Mouse (Mus musculus): ENCODE results near the gene Hebp1. TPM values are rescaled to one million over a fixed set of nuclear protein-coding genes. Genes with fewer than 3 reads are reported as not detected.

Hebp1 gene
- polyA plus RNA-seq, 1 experiment from 2014 or later: 2.7 TPM

- ATAC-seq (ENCODE audit: insufficient read depth): no peak
- Histone ChIP-seq H3K27me3 (ENCODE audit: insufficient read depth, low read length) (no peaks in the 10 kb centered on the region), H3K9me3 (ENCODE audit: low read depth, low read length) (no peaks in the 10 kb centered on the region), H3K9ac (no peak overlapping the region), H3K27ac (ENCODE audit: low read depth) (no peak overlapping the region), H3K36me3 (ENCODE audit: insufficient read depth) (no peaks in the 10 kb centered on the region), H3K4me1 (ENCODE audit: insufficient read depth) (no peaks in the 10 kb centered on the region), H3K4me2 (no peak overlapping the region), H3K4me3 (ENCODE audit: low read depth, low read length) (no peak overlapping the region)
- no peak for TF ChIP-seq CTCF (IDR thresholded peaks at IDR 0.05; ENCODE audit: low read depth)
- 70% methylated on average over 6 of the region's 6 CpGs for WGBS
- no peak for DNase-seq
Measured at GRCm38 (mm10) chr6:135190122-135190521, 7.7 kb downstream of the Hebp1 start.

DNA sequence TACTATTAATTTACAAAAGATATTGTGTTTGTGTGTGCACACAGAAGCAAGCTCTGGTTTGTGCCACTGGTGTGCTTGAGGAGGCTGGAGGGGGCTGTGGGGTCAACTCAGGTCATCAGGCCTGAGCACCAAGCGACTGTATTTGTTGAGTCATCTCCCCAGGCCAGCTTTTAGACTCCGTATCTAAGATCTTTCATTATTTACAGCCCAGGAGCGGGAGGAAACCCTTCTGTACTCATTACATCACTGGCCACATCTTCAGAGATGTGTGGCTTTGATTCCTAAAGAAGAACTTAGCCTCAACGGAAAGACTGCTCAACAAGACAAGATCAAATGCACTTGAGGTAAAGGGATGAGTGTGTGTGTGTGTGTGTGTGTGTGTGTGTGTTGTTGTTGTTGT lies 9.2 kb downstream of the Hebp1 start:
- no peak for TF ChIP-seq CTCF (IDR thresholded peaks at IDR 0.05; ENCODE audit: low read depth)
- ATAC-seq (ENCODE audit: insufficient read depth): no peak
- WGBS: 49% methylated on average over 4 of the region's 4 CpGs

DNA sequence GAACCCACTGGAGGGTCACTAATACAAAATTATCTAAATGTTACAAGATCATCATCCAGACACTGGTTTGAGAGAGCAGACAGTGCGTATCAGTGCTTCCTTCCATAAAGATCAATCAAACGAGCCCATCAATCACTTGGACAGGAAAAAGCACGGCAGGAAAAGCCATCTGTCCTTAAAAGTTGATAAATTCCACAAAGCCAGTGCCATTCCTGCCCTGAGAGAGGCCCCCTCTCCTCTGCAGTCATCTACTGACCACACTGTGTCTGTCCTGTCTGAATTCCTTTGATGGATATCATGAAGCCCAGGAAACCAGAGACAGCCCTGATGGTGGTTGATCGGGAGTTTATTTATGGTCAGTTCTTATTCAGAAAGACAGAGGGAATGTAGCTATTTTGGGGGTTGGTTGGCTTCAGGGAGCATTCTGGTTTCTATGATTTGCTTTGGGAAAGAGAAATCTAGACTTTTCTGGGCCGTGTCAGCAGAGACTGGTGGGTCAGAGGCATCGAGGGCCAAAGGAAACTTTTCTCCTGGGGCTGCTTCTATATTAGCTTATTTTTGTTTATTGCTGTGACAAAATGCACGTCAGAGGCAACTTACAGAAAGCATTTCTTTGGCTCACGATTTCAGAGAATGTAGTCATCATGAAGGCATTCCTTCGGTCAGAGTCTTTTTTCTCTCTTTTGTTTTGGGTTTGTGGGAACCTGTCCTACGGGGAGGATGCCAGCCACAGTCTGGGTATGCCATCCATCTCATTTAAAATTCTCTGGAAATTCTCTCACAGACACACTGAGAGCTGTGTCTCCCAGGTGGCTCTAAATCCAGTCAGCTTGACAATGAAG lies 10.5 kb downstream of the Hebp1 start:
- TF ChIP-seq CTCF (IDR thresholded peaks at IDR 0.05; ENCODE audit: low read depth): no peak
- no peaks in the 10 kb centered on the region for H3K9me3 ChIP-seq (ENCODE audit: low read depth, low read length)
- WGBS: 39% methylated on average over 10 of the region's 10 CpGs

More for the DNA sequence above, 9.2 kb downstream of the Hebp1 start:
- no peaks in the 10 kb centered on the region for H3K9me3 ChIP-seq (ENCODE audit: low read depth, low read length)
- no peak overlapping the region for H3K27ac ChIP-seq (ENCODE audit: low read depth)
- no peak overlapping the region for H3K4me2 ChIP-seq
- H3K36me3 ChIP-seq (ENCODE audit: insufficient read depth): no peaks in the 10 kb centered on the region
- no peak overlapping the region for H3K9ac ChIP-seq
- no peaks in the 10 kb centered on the region for H3K27me3 ChIP-seq (ENCODE audit: insufficient read depth, low read length)
- DNase-seq: no peak
- no peaks in the 10 kb centered on the region for H3K4me1 ChIP-seq (ENCODE audit: insufficient read depth)
- H3K4me3 ChIP-seq (ENCODE audit: low read depth, low read length): no peak overlapping the region

GRCm38 (mm10) chr6:135183961-135184360 lies 13.9 kb downstream of the Hebp1 start:
- WGBS: 27% methylated on average over 8 of the region's 8 CpGs
- peak; percentile 42 for DNase-seq

More for the DNA sequence above, 10.5 kb downstream of the Hebp1 start:
- Histone ChIP-seq H3K4me3 (ENCODE audit: low read depth, low read length) (no peak overlapping the region), H3K27me3 (ENCODE audit: insufficient read depth, low read length) (no peaks in the 10 kb centered on the region), H3K4me1 (ENCODE audit: insufficient read depth) (no peaks in the 10 kb centered on the region), H3K4me2 (no peak overlapping the region), H3K27ac (ENCODE audit: low read depth) (no peak overlapping the region), H3K36me3 (ENCODE audit: insufficient read depth) (no peaks in the 10 kb centered on the region), H3K9ac (no peak overlapping the region)
- ATAC-seq (ENCODE audit: insufficient read depth) (no peak), DNase-seq (no peak)

GRCm38 (mm10) chr6:135182925-135183324 lies 14.9 kb downstream of the Hebp1 start:
- Histone ChIP-seq H3K9me3 (ENCODE audit: low read depth, low read length) (no peaks in the 10 kb centered on the region), H3K9ac (no peak overlapping the region), H3K4me2 (no peak overlapping the region), H3K4me3 (ENCODE audit: low read depth, low read length) (no peak overlapping the region), H3K27ac (ENCODE audit: low read depth) (no peak overlapping the region), H3K36me3 (ENCODE audit: insufficient read depth) (no peaks in the 10 kb centered on the region), H3K27me3 (ENCODE audit: insufficient read depth, low read length) (no peaks in the 10 kb centered on the region), H3K4me1 (ENCODE audit: insufficient read depth) (no peaks in the 10 kb centered on the region)
- ATAC-seq (ENCODE audit: insufficient read depth) (no peak), DNase-seq (no peak)
- peak; percentile 40 for TF ChIP-seq CTCF (IDR thresholded peaks at IDR 0.05; ENCODE audit: low read depth)
- WGBS: 51% methylated on average over 5 of the region's 5 CpGs

More at GRCm38 (mm10) chr6:135183961-135184360, 13.9 kb downstream of the Hebp1 start:
- Histone ChIP-seq H3K27ac (ENCODE audit: low read depth) (no peak overlapping the region), H3K4me3 (ENCODE audit: low read depth, low read length) (no peak overlapping the region), H3K36me3 (ENCODE audit: insufficient read depth) (no peaks in the 10 kb centered on the region), H3K27me3 (ENCODE audit: insufficient read depth, low read length) (no peaks in the 10 kb centered on the region), H3K9me3 (ENCODE audit: low read depth, low read length) (no peaks in the 10 kb centered on the region), H3K9ac (no peak overlapping the region), H3K4me2 (no peak overlapping the region), H3K4me1 (ENCODE audit: insufficient read depth) (no peaks in the 10 kb centered on the region)
- peak; percentile 30; the same call in 1 of the 2 replicates for TF ChIP-seq CTCF (IDR thresholded peaks at IDR 0.05; ENCODE audit: low read depth)
- ATAC-seq (ENCODE audit: insufficient read depth): no peak

- no peaks in the 10 kb centered on the region for H3K36me3 ChIP-seq (ENCODE audit: insufficient read depth)
Measured at GRCm38 (mm10) chr6:135178599-135178998, 19.2 kb downstream of the Hebp1 start.

GRCm38 (mm10) chr6:135177271-135177670 lies 20.6 kb downstream of the Hebp1 start:
- Histone ChIP-seq H3K9ac (no peak overlapping the region), H3K36me3 (ENCODE audit: insufficient read depth) (no peaks in the 10 kb centered on the region), H3K4me3 (ENCODE audit: low read depth, low read length) (no peak overlapping the region), H3K9me3 (ENCODE audit: low read depth, low read length) (no peaks in the 10 kb centered on the region), H3K4me2 (no peak overlapping the region), H3K4me1 (ENCODE audit: insufficient read depth) (no peaks in the 10 kb centered on the region), H3K27me3 (ENCODE audit: insufficient read depth, low read length) (no peaks in the 10 kb centered on the region), H3K27ac (ENCODE audit: low read depth) (no peak overlapping the region)
- DNase-seq (no peak), ATAC-seq (ENCODE audit: insufficient read depth) (no peak)
- TF ChIP-seq CTCF (IDR thresholded peaks at IDR 0.05; ENCODE audit: low read depth): no peak

More at GRCm38 (mm10) chr6:135178599-135178998, 19.2 kb downstream of the Hebp1 start:
- no peaks in the 10 kb centered on the region for H3K4me1 ChIP-seq (ENCODE audit: insufficient read depth)
- DNase-seq (no peak), ATAC-seq (ENCODE audit: insufficient read depth) (no peak)
- H3K27ac ChIP-seq (ENCODE audit: low read depth): no peak overlapping the region
- H3K4me3 ChIP-seq (ENCODE audit: low read depth, low read length): no peak overlapping the region
- no peak overlapping the region for H3K4me2 ChIP-seq
- no peak overlapping the region for H3K9ac ChIP-seq
- no peak for TF ChIP-seq CTCF (IDR thresholded peaks at IDR 0.05; ENCODE audit: low read depth)
- no peaks in the 10 kb centered on the region for H3K27me3 ChIP-seq (ENCODE audit: insufficient read depth, low read length)
- 21% methylated on average over 3 of the region's 3 CpGs for WGBS
- H3K9me3 ChIP-seq (ENCODE audit: low read depth, low read length): no peaks in the 10 kb centered on the region
